Comparison of ENCODE assay signal across 8 mouse cellular contexts in genomic region chr13:38037044-38037687, GRCm38 (mm10). TPM values are rescaled to one million over a fixed set of nuclear protein-coding genes. Genes with fewer than 3 reads are reported as not detected.
DNase-seq lines count a peak whose midpoint lies in the region; ATAC-seq and TF ChIP-seq lines count a peak whose summit lies in the region.

Gene Cage1 (minus strand): TSS chr13:38037069.

- peak; percentile 38 for TF ChIP-seq CTCF in gastrocnemius, adult 2 months (IDR thresholded peaks at IDR 0.05)
- peak; percentile 67 for TF ChIP-seq CTCF in hindbrain, postnatal 0 days (IDR thresholded peaks at IDR 0.05; ENCODE audit: low read depth)
- peak; percentile 45 for TF ChIP-seq CTCF in left cerebral cortex, adult 2 months (IDR thresholded peaks at IDR 0.05)

- peaks cover 17% of the 10 kb centered on the region for H3K36me3 ChIP-seq in hindbrain, postnatal 0 days (ENCODE audit: insufficient read depth, low read length)

- no peaks in the 10 kb centered on the region for H3K9me3 ChIP-seq in hindbrain, postnatal 0 days (ENCODE audit: low read length)

- ATAC-seq in common myeloid progenitor, adult 5-6 weeks (replicated peaks; ENCODE audit: low read depth, poor library complexity, severe bottlenecking): peak; percentile 96
- peak; percentile 98 for ATAC-seq in hindbrain, postnatal 0 days
- peak; percentile 97 for ATAC-seq in megakaryocyte, adult 5-6 weeks (ENCODE audit: poor library complexity, severe bottlenecking)

- DNase-seq in ZHBTc4 (ENCODE audit: low read depth, low spot score): peak; percentile 99
- peak; percentile 97 for DNase-seq in gastrocnemius, adult 2 months
- peak; percentile 98 for DNase-seq in hindbrain, postnatal 0 days (ENCODE audit: low spot score)
- peak; percentile 96 for DNase-seq in left cerebral cortex, adult 2 months (ENCODE audit: extremely low spot score in 1 of 2, low spot score in 2 of 2)
- DNase-seq in right cerebral cortex, adult 2 months (ENCODE audit: low spot score in 2 of 2): peak; percentile 97 to 98
- peak; percentile 97 for DNase-seq in urinary bladder, postnatal 14 days (ENCODE audit: low spot score)

- H3K27ac ChIP-seq in gastrocnemius, adult 2 months: peak within 1 kb of the TSS; percentile 93
- H3K27ac ChIP-seq in hindbrain, postnatal 0 days: peak within 1 kb of the TSS; percentile 83
- peak within 1 kb of the TSS; percentile 84 for H3K27ac ChIP-seq in left cerebral cortex, adult 2 months

- WGBS in hindbrain, postnatal 0 days: under 1% methylated on average over 47 of the region's 47 CpGs

- no peaks in the 10 kb centered on the region for H3K27me3 ChIP-seq in hindbrain, postnatal 0 days (ENCODE audit: insufficient read depth, low read length)

- intact Hi-C loops in gastrocnemius, adult 2 months (cut with DNase I): loop anchor here (2.0 to 5.0 kb wide), 3 partner anchors 42 to 605 kb away; partner anchors contain the start of gene Ssr1
- intact Hi-C loops in left cerebral cortex, adult 2 months (cut with DNase I): loop anchor here (2.0 to 5.0 kb wide), 3 partner anchors 42 to 584 kb away; partner anchors contain the start of gene Ssr1

- H3K4me1 ChIP-seq in hindbrain, postnatal 0 days (ENCODE audit: insufficient read depth, low read length): peaks cover 13% of the 10 kb centered on the region; the same call in 1 of the 2 replicates

- peak within 1 kb of the TSS; percentile 74 for H3K9ac ChIP-seq in hindbrain, postnatal 0 days (replicated peaks; ENCODE audit: low read length)

- peak within 1 kb of the TSS; percentile 71 for H3K4me2 ChIP-seq in hindbrain, postnatal 0 days (ENCODE audit: low read depth, low read length)

- H3K4me3 ChIP-seq in gastrocnemius, adult 2 months: peak within 1 kb of the TSS; percentile 99
- peak within 1 kb of the TSS; percentile 61 for H3K4me3 ChIP-seq in hindbrain, postnatal 0 days (ENCODE audit: low read length)
- peak within 1 kb of the TSS; percentile 84 for H3K4me3 ChIP-seq in left cerebral cortex, adult 2 months

RNA-seq across cellular contexts. Expression of gene Cage1, which starts in this region (rescaled TPM):
- 2.5 and 3.7 TPM in 2 replicates for total RNA-seq in common myeloid progenitor, adult 5-6 weeks (2017)
- total RNA-seq in gastrocnemius, adult 2 months (2021): 1 to 10 TPM in 1 of 2 experiments, under 1 TPM in 1; 0.74 to 1.5 TPM
- 2.0 and 3.5 TPM in 2 replicates for total RNA-seq in hindbrain, postnatal 0 days (2014; rRNA removed)
- 3.3 and 3.4 TPM in 2 replicates for polyA plus RNA-seq in hindbrain, postnatal 0 days (2015; fragmentation: Nextera tagmentation; extraction: Ambion mirVana)
- total RNA-seq in left cerebral cortex, adult 2 months (2021): 1 to 10 TPM; 6.2 to 6.3 TPM
- total RNA-seq in megakaryocyte, adult 5-6 weeks (2015): 0.32 and 0.36 TPM in 2 replicates
- total RNA-seq in megakaryocyte, adult 5-6 weeks (2017): 0.73 and 1.5 TPM in 2 replicates

Comparison
In these comparisons a context has a peak if more than half of its experiments do, and no peak if none do; other contexts are left out.
1. Peak in every context shown above with its lines: DNase-seq, ATAC-seq, H3K4me3 ChIP-seq and H3K27ac ChIP-seq.